ENCODE assay signal across 23 mouse cellular contexts in genomic region chr11:104637010-104637409, GRCm38 (mm10). TPM values are rescaled to one million over a fixed set of nuclear protein-coding genes. Genes with fewer than 3 reads are reported as not detected.
DNase-seq lines count a peak whose midpoint lies in the region; ATAC-seq lines count a peak whose summit lies in the region.
"Had no signal": no experiment of that assay in that cellular context is flagged by ENCODE, and none has a peak within 500 bp of the region (broad histone marks: within the 10 kb centered on the region; RNA-seq: fewer than 3 reads in every experiment).

No protein-coding gene starts in this region.

- ATAC-seq in granulocyte monocyte progenitor cell, adult 5-6 weeks (replicated peaks; ENCODE audit: poor library complexity, severe bottlenecking), result peak; percentile 77
- peak; percentile 92 for ATAC-seq in neutrophil, adult 5-6 weeks (ENCODE audit: extremely low read depth, insufficient number of reproducible peaks, low FRiP score, poor library complexity, severe bottlenecking)
- ATAC-seq in forebrain, embryonic 14.5 days, result no peak

- H3K27ac ChIP-seq in forebrain, embryonic 14.5 days (ENCODE audit: low read depth, low read length), result no peak overlapping the region
- H3K27ac ChIP-seq: embryonic facial prominence, embryonic 15.5 days; forebrain, embryonic 10.5 days; heart, embryonic 13.5 days; neural tube, embryonic 12.5 days; stomach, embryonic 15.5 days had no signal

- no peak overlapping the region for H3K9ac ChIP-seq in forebrain, embryonic 14.5 days (ENCODE audit: low read length)
- H3K9ac ChIP-seq: embryonic facial prominence, embryonic 15.5 days; heart, embryonic 13.5 days; lung, embryonic 14.5 days; neural tube, embryonic 12.5 days; stomach, embryonic 15.5 days had no signal

- H3K36me3 ChIP-seq in forebrain, embryonic 14.5 days (ENCODE audit: control insufficient read depth, insufficient read depth, low read length), result no peaks in the 10 kb centered on the region
- H3K36me3 ChIP-seq: embryonic facial prominence, embryonic 15.5 days; forebrain, embryonic 10.5 days; heart, embryonic 13.5 days; neural tube, embryonic 12.5 days; stomach, embryonic 15.5 days had no signal

- no peaks in the 10 kb centered on the region for H3K9me3 ChIP-seq in forebrain, embryonic 14.5 days (replicated peaks; ENCODE audit: control insufficient read depth, low read length)
- H3K9me3 ChIP-seq: embryonic facial prominence, embryonic 15.5 days; forebrain, embryonic 10.5 days; heart, embryonic 13.5 days; neural tube, embryonic 12.5 days; stomach, embryonic 15.5 days had no signal

- H3K27me3 ChIP-seq in forebrain, embryonic 14.5 days (replicated peaks; ENCODE audit: control insufficient read depth, insufficient read depth, low read length), result no peaks in the 10 kb centered on the region
- H3K27me3 ChIP-seq: embryonic facial prominence, embryonic 15.5 days; heart, embryonic 13.5 days; neural tube, embryonic 12.5 days; stomach, embryonic 15.5 days had no signal

- no peak overlapping the region for H3K4me3 ChIP-seq in forebrain, embryonic 14.5 days (ENCODE audit: low read depth, low read length)
- H3K4me3 ChIP-seq: embryonic facial prominence, embryonic 15.5 days; forebrain, embryonic 10.5 days; heart, embryonic 13.5 days; neural tube, embryonic 12.5 days; stomach, embryonic 15.5 days had no signal

- H3K4me1 ChIP-seq in forebrain, embryonic 14.5 days (ENCODE audit: control insufficient read depth, insufficient read depth, low read length), result no peaks in the 10 kb centered on the region
- H3K4me1 ChIP-seq: embryonic facial prominence, embryonic 15.5 days; heart, embryonic 13.5 days; neural tube, embryonic 12.5 days; stomach, embryonic 15.5 days had no signal

- no peak overlapping the region for H3K4me2 ChIP-seq in forebrain, embryonic 14.5 days (ENCODE audit: low read length)
- H3K4me2 ChIP-seq: embryonic facial prominence, embryonic 15.5 days; heart, embryonic 13.5 days; lung, embryonic 14.5 days; neural tube, embryonic 12.5 days; stomach, embryonic 15.5 days had no signal

- peak; percentile 49 for DNase-seq in lung, postnatal 25 days (ENCODE audit: low spot score)
- DNase-seq in lung, postnatal 14 days, result no peak
- no peak for DNase-seq in forebrain, embryonic 14.5 days (ENCODE audit: low spot score)
- DNase-seq in kidney, postnatal 25 days, result no peak
- DNase-seq in urinary bladder, postnatal 25 days (ENCODE audit: low spot score), result no peak
- DNase-seq: cerebellum, adult 9-11 months; heart, postnatal 4 days; kidney, adult 9 months; lung, embryonic 14.5 days; right cerebral cortex, postnatal 14 days; thymus, postnatal 36 days had no signal

- WGBS in forebrain, embryonic 14.5 days, result 94% methylated on average over 14 of the region's 14 CpGs

RNA-seq across cellular contexts. Expression of gene Itgb3, which starts 29.2 kb away (rescaled TPM):
- 1.9 and 3.9 TPM in 2 replicates for total RNA-seq in granulocyte monocyte progenitor cell, adult 5-6 weeks (2014; fragmentation: Nextera tagmentation)
- total RNA-seq in granulocyte monocyte progenitor cell, adult 5-6 weeks (2017), result 5.5 and 7.2 TPM in 2 replicates
- 27.5 and 29.2 TPM in 2 replicates for total RNA-seq in neutrophil, adult 5-6 weeks (2017)
- 0.24 and 0.27 TPM in 2 replicates for polyA plus RNA-seq in forebrain, embryonic 14.5 days (2014; fragmentation: Nextera tagmentation; extraction: Ambion mirVana)

RNA-seq across cellular contexts. Expression of gene Gm11639, which starts 48.5 kb away (rescaled TPM):
- total RNA-seq in granulocyte monocyte progenitor cell, adult 5-6 weeks (2014; fragmentation: Nextera tagmentation), result not detected in 2 replicates
- 0.13 TPM in 1 of 2 replicates, not detected in the other for total RNA-seq in granulocyte monocyte progenitor cell, adult 5-6 weeks (2017)
- total RNA-seq in neutrophil, adult 5-6 weeks (2017), result under 0.01 TPM in 2 replicates
- polyA plus RNA-seq in forebrain, embryonic 14.5 days (2014; fragmentation: Nextera tagmentation; extraction: Ambion mirVana), result not detected in 2 replicates
- total RNA-seq: MEL had no signal
- polyA plus RNA-seq: C2C12; forebrain, embryonic 10.5 days; gonadal fat pad, adult 2 months; large intestine, adult 2 months; liver, adult 2 months; lung, embryonic 14.5 days had no signal
